Mouse (Mus musculus): ENCODE measurements at regions not wholly inside any gene's neighbourhood (a gene's known extent, or its start where the extent isn't known, plus 50 kb on each side); places are given as distances from the start of the nearest gene placed in this dataset.

- TF ChIP-seq GATA1 (IDR thresholded peaks at IDR 0.05; ENCODE audit: low read depth, low read length) (peak; percentile 77), TAL1 (IDR thresholded peaks at IDR 0.05; ENCODE audit: low read length) (no peak), CTCF (IDR thresholded peaks at IDR 0.05 in 2 of 3, conservative IDR thresholded peaks at IDR 0.05 in 1 of 3; ENCODE audit: control insufficient read depth in 1 of 3, insufficient read depth in 1 of 3, low read depth in 2 of 3, low read length in 3 of 3, poor library complexity in 1 of 3, severe bottlenecking in 1 of 3) (no peak), CHD1 (IDR thresholded peaks at IDR 0.05; ENCODE audit: low read depth, low read length) (no peak), POLR2A (IDR thresholded peaks at IDR 0.05; ENCODE audit: control insufficient read depth in 1 of 2, insufficient read depth in 1 of 2, low read depth in 1 of 2, low read length in 2 of 2, poor library complexity in 1 of 2) (no peak), TCF12 (IDR thresholded peaks at IDR 0.05; ENCODE audit: low read depth, low read length) (no peak), MEF2A (IDR thresholded peaks at IDR 0.05; ENCODE audit: extremely low read depth, insufficient replicate concordance, low read depth, low read length, poor library complexity, severe bottlenecking) (no peak), USF1 (IDR thresholded peaks at IDR 0.05; ENCODE audit: low read depth, low read length) (no peak), ZKSCAN1 (IDR thresholded peaks at IDR 0.05; ENCODE audit: low read depth, low read length) (no peak), NRF1 (IDR thresholded peaks at IDR 0.05; ENCODE audit: insufficient read depth, low read depth, low read length, poor library complexity, severe bottlenecking) (no peak), EP300 (IDR thresholded peaks at IDR 0.05; ENCODE audit: low read depth in 1 of 2, low read length in 2 of 2) (peak in 1 of 2 experiments; percentile 28; a peak in 2 of 4 replicates), ZC3H11A (IDR thresholded peaks at IDR 0.05; ENCODE audit: low read depth, low read length) (no peak)
These were observed 56.0 kb upstream of the Eef1e1 start for GRCm38 (mm10) chr13:38714838-38715237.
